Mouse (Mus musculus): ENCODE measurements around the gene Snrpn. TPM values are rescaled to one million over a fixed set of nuclear protein-coding genes. Genes with fewer than 3 reads are reported as not detected.

The Snrpn gene
- total RNA-seq, 2 experiments from 2014 or later, result 40.6 to 42.9 TPM

Other genes starting within 250 kb of the Snrpn start
- gene Snurf, start 135.2 kb downstream of the Snrpn start, total RNA-seq (2021), result 100 to 1,000 TPM in 1 of 2 experiments, 10 to 100 TPM in 1; 91.3 to 127 TPM
- gene Gm38393, start 135.2 kb downstream of the Snrpn start, total RNA-seq (2021), result 10 to 100 TPM in 1 of 2 experiments, 1 to 10 TPM in 1; 9.0 to 11.5 TPM

Data from adrenal gland, postnatal 4 days (tissue).